ENCODE assay signal across 10 mouse cellular contexts in the genomic region with DNA sequence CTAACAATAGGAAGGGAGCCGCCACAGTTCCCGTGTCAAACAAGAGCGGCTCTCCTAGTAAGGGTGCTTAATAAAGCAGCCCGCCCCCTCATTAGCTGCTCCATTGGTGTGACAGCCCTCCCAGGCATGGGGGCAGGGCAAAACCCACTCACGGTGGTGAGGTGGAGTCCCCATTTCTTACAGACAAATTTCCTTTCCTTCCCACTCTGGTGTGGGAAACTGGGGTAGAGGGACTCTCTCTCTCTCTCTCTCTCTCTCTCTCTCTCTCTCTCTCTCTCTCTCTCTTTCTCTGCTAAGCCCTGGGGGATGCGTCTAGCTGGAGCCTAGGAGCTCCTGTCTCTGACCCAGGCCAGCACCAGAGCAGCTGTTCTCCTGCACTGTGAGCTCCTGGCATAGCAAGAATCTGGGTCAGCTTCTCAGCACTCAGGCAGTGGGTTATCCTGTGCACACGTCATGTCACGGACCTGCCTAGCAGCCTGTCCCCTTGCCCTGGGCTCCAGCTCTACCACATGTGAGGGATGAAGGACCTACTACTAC.
DNase-seq lines count a peak whose midpoint lies in the region; ATAC-seq and TF ChIP-seq lines count a peak whose summit lies in the region.
"Had no signal": no experiment of that assay in that cellular context is flagged by ENCODE, and none has a peak within 500 bp of the region (broad histone marks: within the 10 kb centered on the region; RNA-seq: fewer than 3 reads in every experiment).

No protein-coding gene starts in this region.

- WGBS in lung, embryonic 14.5 days = 39% methylated on average over 8 of the region's 8 CpGs
- WGBS in limb, embryonic 10.5 days = 26% methylated on average over 8 of the region's 8 CpGs

- H3K4me2 ChIP-seq in lung, embryonic 14.5 days = no peak overlapping the region

- no peak overlapping the region for H3K27ac ChIP-seq in lung, embryonic 14.5 days (ENCODE audit: low read depth)
- H3K27ac ChIP-seq in limb, embryonic 10.5 days = peak overlapping the region; percentile 83
- H3K27ac ChIP-seq in layer of hippocampus, adult 2 months = no peak overlapping the region

- H3K9ac ChIP-seq in lung, embryonic 14.5 days = no peak overlapping the region

- no peaks in the 10 kb centered on the region for H3K9me3 ChIP-seq in lung, embryonic 14.5 days (ENCODE audit: low read depth, low read length)
- no peaks in the 10 kb centered on the region for H3K9me3 ChIP-seq in limb, embryonic 10.5 days (replicated peaks)

- 0 out of 2 replicates have a peak, but pooled peaks cover 10% of the 10 kb centered on the region for H3K4me1 ChIP-seq in lung, embryonic 14.5 days (ENCODE audit: insufficient read depth)
- H3K4me1 ChIP-seq in limb, embryonic 10.5 days = peaks cover 72% of the 10 kb centered on the region

- DNase-seq in cerebellum, adult 11-12 months = peak; percentile 60
- DNase-seq in cerebellum, adult 9-10 months = no peak
- DNase-seq in lung, embryonic 14.5 days = no peak
- no peak for DNase-seq in lung, postnatal 14 days
- DNase-seq in limb, embryonic 10.5 days (ENCODE audit: low spot score) = no peak
- peak; percentile 25 for DNase-seq in skeletal muscle tissue, adult 2 months (ENCODE audit: low read depth, low spot score)
- no peak for DNase-seq in adrenal gland, adult 18-20 months (ENCODE audit: low spot score in 2 of 2)
- no peak for DNase-seq in layer of hippocampus, adult 2 months (ENCODE audit: low spot score in 2 of 2)
- DNase-seq: thymus, adult 18-20 months had no signal

- no peak overlapping the region for H3K4me3 ChIP-seq in lung, embryonic 14.5 days (ENCODE audit: low read depth, low read length)
- H3K4me3 ChIP-seq in limb, embryonic 10.5 days = no peak overlapping the region
- no peak overlapping the region for H3K4me3 ChIP-seq in layer of hippocampus, adult 2 months

- H3K36me3 ChIP-seq in lung, embryonic 14.5 days (ENCODE audit: insufficient read depth) = 0 out of 2 replicates have a peak, but pooled peaks cover 2% of the 10 kb centered on the region
- peaks cover 8% of the 10 kb centered on the region for H3K36me3 ChIP-seq in limb, embryonic 10.5 days

- TF ChIP-seq CTCF in lung, embryonic 14.5 days (IDR thresholded peaks at IDR 0.05; ENCODE audit: low read depth) = no peak
- no peak for TF ChIP-seq CTCF in layer of hippocampus, adult 2 months (conservative IDR thresholded peaks at IDR 0.05)

- no peaks in the 10 kb centered on the region for H3K27me3 ChIP-seq in lung, embryonic 14.5 days (ENCODE audit: insufficient read depth, low read length)
- no peaks in the 10 kb centered on the region for H3K27me3 ChIP-seq in limb, embryonic 10.5 days (ENCODE audit: low read depth, poor library complexity, severe bottlenecking)
- H3K27me3 ChIP-seq: Patski had no signal

- peak; percentile 23; the same call in 1 of the 2 replicates for ATAC-seq in lung, embryonic 14.5 days (ENCODE audit: insufficient read depth)
- ATAC-seq: Patski had no signal

Comparison
In these comparisons a context has a peak if more than half of its experiments do, and no peak if none do; other contexts are left out.
1. DNase-seq: peak in cerebellum, adult 11-12 months (single experiment) and skeletal muscle tissue, adult 2 months (single experiment); none in cerebellum, adult 9-10 months (single experiment), lung, embryonic 14.5 days (single experiment), lung, postnatal 14 days (single experiment), limb, embryonic 10.5 days (single experiment), adrenal gland, adult 18-20 months (0 of 2) and layer of hippocampus, adult 2 months (0 of 2).